Mouse (Mus musculus) olfactory bulb, adult 2 months (tissue): ENCODE results near the gene Zfp148.

Experiments used
- CTCF ChIP-seq: fragments of 200-500 bp; IDR thresholded peaks from 2 replicates; pipeline ENCODE4 v1.5.1; 2012; ENCODE audit warnings: low read depth, mild to moderate bottlenecking, low read length, moderate library complexity; ENCODE audit not compliant: insufficient read depth
- POLR2A ChIP-seq: fragments of 200-500 bp; IDR thresholded peaks from 2 replicates; pipeline ENCODE4 v1.6.1; 2012; ENCODE audit warnings: mild to moderate bottlenecking, low read depth, low read length, moderate library complexity; ENCODE audit not compliant: insufficient read depth

- TF ChIP-seq POLR2A (no peak), CTCF (no peak)
These were observed 47.7 kb downstream of the Zfp148 start for GRCm38 (mm10) chr16:33428327-33428726.
